Mouse (Mus musculus) liver, adult 10 weeks (tissue): Measurements from ENCODE around the gene Eva1c. TPM values are rescaled to one million over a fixed set of nuclear protein-coding genes. Genes with fewer than 3 reads are reported as not detected.

Experiments used
- polyA plus RNA-seq: library from polyadenylated mRNA; stranded (reverse); fragments of 350-450 nt; fragmentation: Illumina TruSeq; extraction: RNeasy Lipid Tissue Mini Kit (QIAGEN cat#74804); gene quantifications from one replicate; pipeline ENCODE4 v1.2.3, GENCODE M21; 2014; ENCODE audit warnings: low read depth, low replicate concordance

The Eva1c gene
- not detected for polyA plus RNA-seq

DNA sequence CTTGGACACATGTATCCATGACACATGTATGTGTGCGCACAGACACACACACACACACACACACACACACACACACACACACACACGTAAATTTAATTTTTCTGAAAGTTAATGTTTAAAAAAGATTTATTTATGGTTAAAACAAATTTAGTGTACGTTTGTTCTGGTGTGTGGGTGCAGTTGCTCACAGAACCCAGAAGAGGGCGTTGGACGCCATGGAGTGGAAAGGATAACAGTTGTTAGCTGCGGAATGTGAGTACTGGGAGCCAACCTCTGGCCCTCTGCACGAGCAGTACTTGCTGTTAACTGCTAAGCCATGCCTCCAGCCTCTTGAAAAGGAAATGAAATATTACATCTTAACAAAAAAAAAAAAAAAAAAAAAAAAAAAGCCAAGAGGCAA, at the start of gene Eva1c:
Eva1c (plus strand) TSS at position 263 of the 400 bp plus-strand sequence.

DNA sequence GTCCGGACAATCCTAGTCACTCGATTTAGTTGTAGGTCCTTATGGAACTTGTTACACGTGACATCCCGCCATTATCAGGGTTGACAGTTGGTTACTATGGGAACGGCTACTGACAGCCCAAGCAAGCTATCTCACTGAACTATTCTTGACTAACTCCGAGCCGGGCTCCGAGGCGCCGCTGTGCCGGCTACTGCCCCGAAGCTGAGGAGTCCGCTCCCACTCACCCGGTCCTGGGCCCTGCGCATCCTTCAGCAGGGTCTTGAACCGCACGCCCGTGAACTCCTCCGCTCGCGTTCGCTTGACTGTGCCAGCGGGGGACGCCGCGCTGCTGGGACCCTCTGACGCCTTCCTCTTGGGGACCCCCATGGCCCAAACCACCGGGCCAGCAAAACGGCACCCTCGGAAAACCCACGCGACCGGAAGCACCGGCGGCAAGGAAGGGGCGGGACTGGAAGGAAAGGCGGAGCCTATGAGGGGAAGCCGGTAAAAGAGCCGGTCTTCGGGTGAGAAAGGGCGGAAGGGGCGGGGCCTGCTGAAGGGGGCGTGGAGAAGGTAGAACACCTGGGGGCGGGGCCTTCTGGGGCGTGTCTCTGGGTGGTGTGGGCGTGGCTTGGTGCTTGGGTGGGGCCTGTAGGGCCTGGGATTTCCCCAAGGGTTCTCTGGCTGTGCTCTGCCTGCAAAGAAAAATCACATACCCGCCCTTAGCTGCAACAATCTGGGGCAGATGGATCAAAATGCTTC, 16.4 kb upstream of the Eva1c start, which contains the start of gene Urb1:
Urb1 (minus strand) TSS at position 439 of the 741 bp plus-strand sequence.

DNA sequence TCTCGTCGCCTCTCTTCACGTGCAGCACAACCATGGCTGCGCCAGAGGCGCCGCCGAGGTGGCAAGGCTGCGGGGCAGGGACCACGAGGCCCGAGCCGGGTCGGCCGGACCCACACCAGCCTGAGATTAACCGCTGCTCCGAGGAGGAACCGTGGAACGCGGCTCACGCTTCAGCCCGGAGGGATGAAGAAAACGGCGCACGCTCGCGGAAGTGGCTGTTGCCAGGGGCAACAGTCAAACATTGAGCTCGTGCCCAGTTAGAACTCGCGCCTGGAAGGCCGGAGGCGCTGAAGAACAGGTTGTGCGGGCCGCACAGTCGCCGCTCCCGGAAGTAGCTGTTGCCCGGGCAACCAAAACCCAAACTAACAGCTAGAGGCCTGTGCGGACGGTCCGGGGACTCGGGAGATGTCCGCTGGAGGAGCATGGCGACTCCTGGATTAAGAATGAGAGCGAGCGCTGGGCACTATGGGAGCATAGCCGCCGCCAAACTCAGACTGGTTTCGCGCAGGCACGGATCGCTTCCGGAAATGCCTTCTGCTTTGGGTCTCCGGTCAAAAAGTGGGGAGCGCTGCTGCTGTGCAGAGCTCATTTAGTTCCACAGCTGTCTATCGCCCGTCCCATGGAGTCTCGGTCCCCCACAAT, 108.3 kb downstream of the Eva1c start, which contains the start of gene Cfap298:
Cfap298 (minus strand) TSS at position 428 of the 642 bp plus-strand sequence.

Other genes with a start within 250 kb of the Eva1c start
- gene Mis18a, start 99.3 kb upstream of the Eva1c start, polyA plus RNA-seq = 4.1 TPM
- gene Mrap, start 88.5 kb upstream of the Eva1c start, polyA plus RNA-seq = 12.3 TPM
- gene Urb1, start 16.3 kb upstream of the Eva1c start, polyA plus RNA-seq = 0.56 TPM
- 7.5 TPM for gene Cfap298, start 108.4 kb downstream of the Eva1c start, polyA plus RNA-seq
- gene Synj1, start 184.6 kb downstream of the Eva1c start, polyA plus RNA-seq = 7.9 TPM
- gene Paxbp1, start 217.8 kb downstream of the Eva1c start, polyA plus RNA-seq = 31.3 TPM